Mouse (Mus musculus): ENCODE data around the gene Saysd1. TPM values are rescaled to one million over a fixed set of nuclear protein-coding genes. Genes with fewer than 3 reads are reported as not detected.
"Not testable (repeated sequence)": the region's sequence is repeated elsewhere in the genome, so short reads cannot be mapped to it uniquely, and the experiment has no call there.

Saysd1 gene
- polyA plus RNA-seq, 1 experiment from 2014 or later: 7.7 TPM

DNA sequence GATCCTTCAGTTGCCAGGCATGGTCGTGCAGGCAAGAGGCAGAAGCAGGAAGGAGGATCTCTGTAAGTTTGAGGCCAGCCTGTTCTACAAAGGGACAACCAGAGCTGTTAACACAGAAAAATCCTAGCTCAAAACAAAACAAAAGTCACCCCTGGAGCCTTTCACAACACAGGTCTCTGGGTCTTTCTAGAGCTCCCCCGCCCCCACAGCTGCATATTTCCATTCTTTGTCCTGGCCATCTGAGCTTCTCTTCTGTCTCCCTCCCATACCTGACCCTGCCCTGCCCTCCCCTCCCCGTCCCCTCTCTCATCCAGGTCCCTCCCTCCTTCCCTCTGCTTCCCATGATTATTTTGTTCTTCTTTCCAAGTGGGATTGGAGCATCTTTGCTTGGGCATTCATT lies 108.7 kb downstream of the Saysd1 start:
- Histone ChIP-seq H3K4me3 (ENCODE audit: low read depth, low read length) (no peak overlapping the region), H3K27ac (ENCODE audit: low read depth, low read length) (no peak overlapping the region), H3K4me1 (replicated peaks; ENCODE audit: control insufficient read depth, insufficient read depth, low read length) (no peaks in the 10 kb centered on the region; the same call in 1 of the 2 replicates), H3K9me3 (ENCODE audit: control insufficient read depth, low read length) (no peaks in the 10 kb centered on the region), H3K27me3 (replicated peaks; ENCODE audit: control insufficient read depth, insufficient read depth, low read length) (no peaks in the 10 kb centered on the region), H3K4me2 (no peak overlapping the region), H3K36me3 (ENCODE audit: control insufficient read depth, insufficient read depth, low read length) (no peaks in the 10 kb centered on the region), H3K9ac (ENCODE audit: low read depth, low read length) (no peak overlapping the region)
- 54% methylated on average over 3 of the region's 3 CpGs for WGBS
- DNase-seq (ENCODE audit: low spot score) (no peak), ATAC-seq (replicated peaks; ENCODE audit: low FRiP score) (no peak)

DNA sequence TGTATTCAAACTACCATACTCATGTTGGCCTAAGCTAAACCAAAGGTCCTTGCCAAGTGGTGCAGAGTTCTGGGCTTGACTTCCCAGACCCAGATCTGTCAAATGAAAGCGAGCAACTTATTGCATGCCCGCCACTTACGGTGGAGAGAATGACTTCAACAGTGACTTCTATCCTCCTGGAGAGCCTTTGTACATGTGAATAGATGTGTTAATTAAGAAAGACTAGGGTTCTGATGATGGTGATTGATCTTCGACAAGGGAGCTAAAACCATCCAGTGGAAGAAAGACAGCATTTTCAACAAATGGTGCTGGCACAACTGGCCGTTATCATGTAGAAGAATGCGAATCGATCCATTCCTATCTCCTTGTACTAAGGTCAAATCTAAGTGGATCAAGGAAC lies 110.9 kb downstream of the Saysd1 start:
- H3K9me3 ChIP-seq (ENCODE audit: control insufficient read depth, low read length); H3K4me1 ChIP-seq (replicated peaks; ENCODE audit: control insufficient read depth, insufficient read depth, low read length); H3K9ac ChIP-seq (ENCODE audit: low read depth, low read length); H3K4me3 ChIP-seq (ENCODE audit: low read depth, low read length); H3K36me3 ChIP-seq (ENCODE audit: control insufficient read depth, insufficient read depth, low read length); H3K4me2 ChIP-seq; DNase-seq (ENCODE audit: low spot score); ATAC-seq (replicated peaks; ENCODE audit: low FRiP score); H3K27ac ChIP-seq (ENCODE audit: low read depth, low read length); H3K27me3 ChIP-seq (replicated peaks; ENCODE audit: control insufficient read depth, insufficient read depth, low read length): not testable (repeated sequence)
- WGBS: 91% methylated on average over 7 of the region's 7 CpGs

Other genes with a start within 250 kb of the Saysd1 start
- 23.7 and 32.7 TPM in 2 replicates for gene Gng2, start 160.9 kb downstream of the Saysd1 start, polyA plus RNA-seq (2014; fragmentation: Nextera tagmentation; extraction: Ambion mirVana)
- 9.6 and 10.1 TPM in 2 replicates for gene Kcnk5, start 43.3 kb upstream of the Saysd1 start, polyA plus RNA-seq (2014; fragmentation: Nextera tagmentation; extraction: Ambion mirVana)
- 1.9 and 2.2 TPM in 2 replicates for gene Kcnk16, start 130.7 kb upstream of the Saysd1 start, polyA plus RNA-seq (2014; fragmentation: Nextera tagmentation; extraction: Ambion mirVana)
- 10.0 and 12.2 TPM in 2 replicates for gene Nudt13, start 156.2 kb upstream of the Saysd1 start, polyA plus RNA-seq (2014; fragmentation: Nextera tagmentation; extraction: Ambion mirVana)
- gene Ecd, start 209.6 kb upstream of the Saysd1 start, polyA plus RNA-seq (2014; fragmentation: Nextera tagmentation; extraction: Ambion mirVana): 76.1 and 80.5 TPM in 2 replicates
- gene Fam149b, start 209.6 kb upstream of the Saysd1 start, polyA plus RNA-seq (2014; fragmentation: Nextera tagmentation; extraction: Ambion mirVana): 22.6 and 24.2 TPM in 2 replicates